Mouse (Mus musculus) MEL (cell line): ENCODE data around the gene Gimap9. TPM values are rescaled to one million over a fixed set of nuclear protein-coding genes. Genes with fewer than 3 reads are reported as not detected.

Experiments
- DNase-seq: peaks from one replicate; pipeline ENCODE4 v3.0.0; 2011; ENCODE audit warnings: low read depth, low spot score
- H3K27ac ChIP-seq: 2 replicates; pipeline ENCODE4 v1.5.1; 2012; ENCODE audit warnings: low read depth, mild to moderate bottlenecking, control low read depth, low read length, moderate library complexity; ENCODE audit not compliant: control insufficient read depth
- H3K27me3 ChIP-seq, 2 experiments: fragments of 150-350 bp in 1 of 2; sonication (generic) in 1 of 2; 2 replicates each; pipeline ENCODE4 v1.6.1; 2012; ENCODE audit warnings: low read length in 2 of 2, mild to moderate bottlenecking in 2 of 2, improper control_type of control experiment in 1 of 2, moderate library complexity in 1 of 2; ENCODE audit not compliant: insufficient read depth in 2 of 2, control insufficient read depth in 1 of 2
- H3K36me3 ChIP-seq, 2 experiments: 2 replicates each; pipeline ENCODE4 v1.6.1; 2012 to 2014; ENCODE audit warnings: low read length in 2 of 2, improper control_type of control experiment in 1 of 2, inconsistent platforms in 1 of 2, mild to moderate bottlenecking in 1 of 2; ENCODE audit not compliant: insufficient read depth in 2 of 2, control insufficient read depth in 1 of 2
- H3K4me1 ChIP-seq, 2 experiments: fragments of 150-350 bp in 1 of 2; sonication (generic) in 1 of 2; 2 replicates each; pipeline ENCODE4 v1.6.1; 2012; ENCODE audit warnings: low read length in 2 of 2, improper control_type of control experiment in 1 of 2, mild to moderate bottlenecking in 1 of 2; ENCODE audit not compliant: insufficient read depth in 2 of 2, control insufficient read depth in 1 of 2
- H3K4me3 ChIP-seq, 2 experiments: fragments of 150-350 bp in 1 of 2; sonication (generic) in 1 of 2; 2 replicates each; pipeline ENCODE4 v1.5.1; 2012; ENCODE audit warnings: low read depth in 2 of 2, low read length in 2 of 2, mild to moderate bottlenecking in 2 of 2, moderate library complexity in 2 of 2, control low read depth in 1 of 2, improper control_type of control experiment in 1 of 2; ENCODE audit not compliant: control insufficient read depth in 1 of 2, insufficient read depth in 1 of 2
- H3K79me2 ChIP-seq: 2 replicates; pipeline ENCODE4 v1.6.1; 2012; ENCODE audit warnings: mild to moderate bottlenecking, low read length, moderate library complexity; ENCODE audit not compliant: control insufficient read depth, poor library complexity, insufficient read depth
- H3K9ac ChIP-seq: 2 replicates; pipeline ENCODE4 v1.6.1; 2012; ENCODE audit warnings: low read depth, mild to moderate bottlenecking, control low read depth, low read length, moderate library complexity; ENCODE audit not compliant: control insufficient read depth, poor library complexity, severe bottlenecking
- H3K9me3 ChIP-seq: fragments of 150-350 bp; sonication (generic); replicated peaks from 2 replicates; pipeline ENCODE4 v1.6.1; 2012; ENCODE audit warnings: mild to moderate bottlenecking, low read length, improper control_type of control experiment, moderate library complexity; ENCODE audit not compliant: insufficient read depth
- BHLHE40 ChIP-seq: IDR thresholded peaks from 2 replicates; pipeline ENCODE4 v1.6.1; 2012; ENCODE audit warnings: low read depth, mild to moderate bottlenecking, inconsistent platforms, low read length, improper control_type of control experiment, borderline replicate concordance
- CHD2 ChIP-seq: IDR thresholded peaks from 2 replicates; pipeline ENCODE4 v1.6.1; 2011; ENCODE audit warnings: low read length, improper control_type of control experiment
- CTCF ChIP-seq, 3 experiments: IDR thresholded peaks in 2 of 3; conservative IDR thresholded peaks in 1 of 3; 2 replicates each; pipeline ENCODE4 v1.5.1; 2011 to 2012; ENCODE audit warnings: low read length in 3 of 3, low read depth in 2 of 3, mild to moderate bottlenecking in 2 of 3, improper control_type of control experiment in 1 of 3, inconsistent platforms in 1 of 3, mixed read lengths in 1 of 3, moderate library complexity in 1 of 3; ENCODE audit not compliant: control insufficient read depth in 1 of 3, insufficient read depth in 1 of 3, poor library complexity in 1 of 3, severe bottlenecking in 1 of 3
- E2F4 ChIP-seq: IDR thresholded peaks from 2 replicates; pipeline ENCODE4 v1.6.1; 2011; ENCODE audit warnings: low read depth, low read length, improper control_type of control experiment, borderline replicate concordance
- ELF1 ChIP-seq: IDR thresholded peaks from 2 replicates; pipeline ENCODE4 v1.6.1; 2014; ENCODE audit warnings: low read depth, mild to moderate bottlenecking, inconsistent platforms, low read length, improper control_type of control experiment, moderate library complexity
- ETS1 ChIP-seq: IDR thresholded peaks from 2 replicates; pipeline ENCODE4 v1.6.1; 2012; ENCODE audit warnings: low read depth, mild to moderate bottlenecking, inconsistent platforms, low read length, improper control_type of control experiment, moderate library complexity
- GABPA ChIP-seq: IDR thresholded peaks from 2 replicates; pipeline ENCODE4 v1.6.1; 2012; ENCODE audit warnings: low read depth, mild to moderate bottlenecking, inconsistent platforms, low read length, improper control_type of control experiment, moderate library complexity
- GATA1 ChIP-seq: IDR thresholded peaks from 2 replicates; pipeline ENCODE4 v1.6.1; 2011; ENCODE audit warnings: low read depth, low read length, improper control_type of control experiment
- HCFC1 ChIP-seq: IDR thresholded peaks from 2 replicates; pipeline ENCODE4 v1.6.1; 2012; ENCODE audit warnings: low read depth, mild to moderate bottlenecking, inconsistent platforms, low read length, improper control_type of control experiment, moderate library complexity
- MAFK ChIP-seq: IDR thresholded peaks from 2 replicates; pipeline ENCODE4 v1.6.1; 2011; ENCODE audit warnings: low read depth, mild to moderate bottlenecking, low read length, improper control_type of control experiment, borderline replicate concordance
- MAZ ChIP-seq: IDR thresholded peaks from 2 replicates; pipeline ENCODE4 v1.6.1; 2012; ENCODE audit warnings: low read depth, mild to moderate bottlenecking, inconsistent platforms, low read length, improper control_type of control experiment
- MEF2A ChIP-seq: IDR thresholded peaks from 2 replicates; pipeline ENCODE4 v1.6.1; 2014; ENCODE audit warnings: low read depth, mild to moderate bottlenecking, inconsistent platforms, low read length, improper control_type of control experiment; ENCODE audit not compliant: poor library complexity, insufficient replicate concordance, severe bottlenecking; ENCODE audit errors: extremely low read depth
- MXI1 ChIP-seq: IDR thresholded peaks from 2 replicates; pipeline ENCODE4 v1.6.1; 2011; ENCODE audit warnings: mild to moderate bottlenecking, low read depth, low read length, improper control_type of control experiment
- MYB ChIP-seq: IDR thresholded peaks from 2 replicates; pipeline ENCODE4 v1.6.1; 2011; ENCODE audit warnings: mild to moderate bottlenecking, low read depth, low read length, improper control_type of control experiment
- MYC ChIP-seq: IDR thresholded peaks from 2 replicates; pipeline ENCODE4 v1.6.1; 2011; ENCODE audit warnings: low read depth, mild to moderate bottlenecking, low read length, improper control_type of control experiment, moderate library complexity
- NELFE ChIP-seq: IDR thresholded peaks from 2 replicates; pipeline ENCODE4 v1.6.1; 2011; ENCODE audit warnings: low read depth, low read length, improper control_type of control experiment
- RCOR1 ChIP-seq: IDR thresholded peaks from 2 replicates; pipeline ENCODE4 v1.6.1; 2012; ENCODE audit warnings: low read depth, mild to moderate bottlenecking, inconsistent platforms, low read length, improper control_type of control experiment
- SIN3A ChIP-seq: IDR thresholded peaks from 2 replicates; pipeline ENCODE4 v1.6.1; 2012; ENCODE audit warnings: low read length, improper control_type of control experiment, inconsistent platforms
- SMC3 ChIP-seq: IDR thresholded peaks from 2 replicates; pipeline ENCODE4 v1.6.1; 2011; ENCODE audit warnings: low read depth, low read length, improper control_type of control experiment
- TAL1 ChIP-seq: IDR thresholded peaks from 2 replicates; pipeline ENCODE4 v1.6.1; 2012; ENCODE audit warnings: mild to moderate bottlenecking, inconsistent platforms, low read length, moderate library complexity, mixed read lengths
- TBP ChIP-seq: IDR thresholded peaks from 2 replicates; pipeline ENCODE4 v1.8.0; 2011; ENCODE audit warnings: low read depth, low read length, improper control_type of control experiment
- TCF12 ChIP-seq: IDR thresholded peaks from 2 replicates; pipeline ENCODE4 v1.6.1; 2014; ENCODE audit warnings: low read depth, mild to moderate bottlenecking, inconsistent platforms, low read length, improper control_type of control experiment, moderate library complexity
- USF1 ChIP-seq: IDR thresholded peaks from 2 replicates; pipeline ENCODE4 v1.6.1; 2014; ENCODE audit warnings: low read depth, mild to moderate bottlenecking, inconsistent platforms, low read length, improper control_type of control experiment, moderate library complexity
- USF2 ChIP-seq, 2 experiments: IDR thresholded peaks; 2 replicates each; pipeline ENCODE4 v1.6.1; 2011 to 2012; ENCODE audit warnings: improper control_type of control experiment in 2 of 2, low read length in 2 of 2, borderline replicate concordance in 1 of 2, inconsistent platforms in 1 of 2, low read depth in 1 of 2, mild to moderate bottlenecking in 1 of 2; ENCODE audit not compliant: insufficient read depth in 1 of 2
- ZC3H11A ChIP-seq: IDR thresholded peaks from 2 replicates; pipeline ENCODE4 v1.6.1; 2012; ENCODE audit warnings: low read depth, mild to moderate bottlenecking, inconsistent platforms, low read length, improper control_type of control experiment
- ZMIZ1 ChIP-seq: IDR thresholded peaks from 2 replicates; pipeline ENCODE4 v1.6.1; 2012; ENCODE audit warnings: low read depth, mild to moderate bottlenecking, inconsistent platforms, low read length, improper control_type of control experiment, moderate library complexity
- ZNF384 ChIP-seq: IDR thresholded peaks from 2 replicates; pipeline ENCODE4 v1.6.1; 2012; ENCODE audit warnings: low read depth, mild to moderate bottlenecking, inconsistent platforms, low read length, improper control_type of control experiment
- polyA plus RNA-seq, 2 experiments: library from polyadenylated mRNA; stranded (reverse) in 1 of 2; unstranded in 1 of 2; fragments of >175 nt in 1 of 2; fragments of >200 nt in 1 of 2; gene quantifications; 2 replicates each; pipeline versions ENCODE4 v1.2.1 to v1.2.4; 2012; ENCODE audit warnings: low replicate concordance in 2 of 2, low read depth in 1 of 2; ENCODE audit not compliant: insufficient read length in 2 of 2, insufficient read depth in 1 of 2, missing spikeins in 1 of 2
- total RNA-seq: library from RNA; depleted of rRNA; stranded (reverse); fragments of 300-350 nt; gene quantifications from 2 replicates; pipeline ENCODE4 v1.2.3, GENCODE M21; 2012

Gene Gimap9
- total and polyA plus RNA-seq, 3 experiments = 4.8 to 6.2 TPM; not detected in 1

GRCm38 (mm10) chr6:48680421-48680820 is 4.5 kb downstream of the Gimap9 start:
- Histone ChIP-seq H3K9ac (no peak overlapping the region), H3K27ac (no peak overlapping the region), H3K27me3 (no peaks in the 10 kb centered on the region), H3K4me1 (no peaks in the 10 kb centered on the region), H3K4me3 (no peak overlapping the region), H3K9me3 (no peaks in the 10 kb centered on the region), H3K36me3 (no peaks in the 10 kb centered on the region; a peak in 1 of 4 replicates), H3K79me2 (0 out of 2 replicates have a peak, but pooled peaks cover 2% of the 10 kb centered on the region)
- no peak for DNase-seq
- TF ChIP-seq SIN3A (no peak), CHD2 (no peak), E2F4 (no peak), USF2 (IDR thresholded peaks at IDR 0.05; ENCODE audit: borderline replicate concordance in 1 of 2, insufficient read depth in 1 of 2, low read depth in 1 of 2, low read length in 2 of 2) (no peak), CTCF (IDR thresholded peaks at IDR 0.05 in 2 of 3, conservative IDR thresholded peaks at IDR 0.05 in 1 of 3; ENCODE audit: control insufficient read depth in 1 of 3, insufficient read depth in 1 of 3, low read depth in 2 of 3, low read length in 3 of 3, poor library complexity in 1 of 3, severe bottlenecking in 1 of 3) (no peak), TAL1 (no peak), ETS1 (no peak), USF1 (no peak), ZC3H11A (no peak), TCF12 (no peak), ZMIZ1 (no peak), GABPA (no peak), BHLHE40 (no peak), MEF2A (no peak), NELFE (no peak), MXI1 (no peak)
- TF ChIP-seq, all 39 proteins: peak for 0

- Histone ChIP-seq H3K27ac (no peak overlapping the region), H3K4me1 (no peaks in the 10 kb centered on the region), H3K4me3 (no peak overlapping the region), H3K27me3 (no peaks in the 10 kb centered on the region), H3K36me3 (no peaks in the 10 kb centered on the region; a peak in 1 of 4 replicates), H3K9me3 (no peaks in the 10 kb centered on the region), H3K9ac (no peak overlapping the region), H3K79me2 (no peaks in the 10 kb centered on the region)
- no peak for DNase-seq
- no peak for TF ChIP-seq MYB
- TF ChIP-seq MYC = no peak
- no peak for TF ChIP-seq CHD2
- TF ChIP-seq TAL1 = no peak
- TF ChIP-seq ETS1 = no peak
- TF ChIP-seq E2F4 = no peak
- TF ChIP-seq SMC3 = no peak
- no peak for TF ChIP-seq BHLHE40
- TF ChIP-seq GATA1 = no peak
- TF ChIP-seq HCFC1 = no peak
- TF ChIP-seq USF1 = no peak
- TF ChIP-seq GABPA = no peak
- no peak for TF ChIP-seq MAFK
- no peak for TF ChIP-seq TBP
- TF ChIP-seq MAZ = no peak
- no peak for TF ChIP-seq RCOR1
- TF ChIP-seq ELF1 = no peak
- TF ChIP-seq ZNF384 = no peak
These were observed 5.7 kb downstream of the Gimap9 start for GRCm38 (mm10) chr6:48681472-48682090.
